Mouse (Mus musculus) neural tube, embryonic 11.5 days (tissue): ENCODE measurements around the gene Gstp3. TPM values are rescaled to one million over a fixed set of nuclear protein-coding genes. Genes with fewer than 3 reads are reported as not detected.
A peak's percentile ranks its signal among the peaks of the same experiment; 100 is the strongest.
"Not testable (repeated sequence)": the region's sequence is repeated elsewhere in the genome, so short reads cannot be mapped to it uniquely, and the experiment has no call there.

Experiments used
- ATAC-seq: fragments of 200-750 bp; cut with Nextera tagmentation; 2 replicates; pipeline ENCODE4 v1.8.0; 2017; ENCODE audit warnings: moderate number of reproducible peaks, mild to moderate bottlenecking, moderate TSS enrichment, moderate library complexity; ENCODE audit not compliant: insufficient read depth, low FRiP score, low TSS enrichment
- DNase-seq: peaks from one replicate; pipeline ENCODE4 v3.0.0-alpha.2; 2015; ENCODE audit warnings: low spot score
- H3K27ac ChIP-seq: fragments of 300-500 bp; sonication (generic); 2 replicates; pipeline ENCODE4 v1.5.1; 2014; ENCODE audit warnings: low read depth, mild to moderate bottlenecking, low read length
- H3K27me3 ChIP-seq: fragments of 300-500 bp; sonication (generic); 2 replicates; pipeline ENCODE4 v1.6.1; 2014; ENCODE audit warnings: mild to moderate bottlenecking, low read length, mixed read lengths; ENCODE audit not compliant: control insufficient read depth, insufficient read depth
- H3K36me3 ChIP-seq: fragments of 300-500 bp; sonication (generic); 2 replicates; pipeline ENCODE4 v1.6.1; 2014; ENCODE audit warnings: mild to moderate bottlenecking, low read length, moderate library complexity, mixed read lengths; ENCODE audit not compliant: control insufficient read depth, insufficient read depth
- H3K4me1 ChIP-seq: fragments of 300-500 bp; sonication (generic); 2 replicates; pipeline ENCODE4 v1.6.1; 2014; ENCODE audit warnings: low read length, mixed read lengths; ENCODE audit not compliant: control insufficient read depth, insufficient read depth
- H3K4me2 ChIP-seq: fragments of 300-500 bp; sonication (generic); 2 replicates; pipeline ENCODE4 v1.6.1; 2014; ENCODE audit warnings: low read depth, mild to moderate bottlenecking, moderate library complexity
- H3K4me3 ChIP-seq: fragments of 300-500 bp; sonication (generic); 2 replicates; pipeline ENCODE4 v1.5.1; 2014; ENCODE audit warnings: low read depth, low read length
- H3K9ac ChIP-seq: fragments of 300-500 bp; sonication (generic); 2 replicates; pipeline ENCODE4 v1.6.1; 2014; ENCODE audit warnings: mild to moderate bottlenecking, low read length
- H3K9me3 ChIP-seq: fragments of 300-500 bp; sonication (generic); 2 replicates; pipeline ENCODE4 v1.6.1; 2016; ENCODE audit warnings: low read length; ENCODE audit not compliant: control insufficient read depth
- WGBS: fragments of 180-500 bp; shearing (Covaris S2); extraction: QIAGEN DNeasy Blood & Tissue Kit; methylation state at CpG from one replicate; pipeline ENCODE4 v1.1.7; 2014; 5-methylcytosine and 5-hydroxymethylcytosine counted together
- polyA plus RNA-seq: library from polyadenylated mRNA; unstranded; fragments of >200 nt; fragmentation: Nextera tagmentation; extraction: Ambion mirVana; gene quantifications from 2 replicates; pipeline ENCODE4 v1.2.1, GENCODE M21; 2014

Gstp3 gene
- polyA plus RNA-seq, 1 experiment from 2014 or later, result not detected

DNA sequence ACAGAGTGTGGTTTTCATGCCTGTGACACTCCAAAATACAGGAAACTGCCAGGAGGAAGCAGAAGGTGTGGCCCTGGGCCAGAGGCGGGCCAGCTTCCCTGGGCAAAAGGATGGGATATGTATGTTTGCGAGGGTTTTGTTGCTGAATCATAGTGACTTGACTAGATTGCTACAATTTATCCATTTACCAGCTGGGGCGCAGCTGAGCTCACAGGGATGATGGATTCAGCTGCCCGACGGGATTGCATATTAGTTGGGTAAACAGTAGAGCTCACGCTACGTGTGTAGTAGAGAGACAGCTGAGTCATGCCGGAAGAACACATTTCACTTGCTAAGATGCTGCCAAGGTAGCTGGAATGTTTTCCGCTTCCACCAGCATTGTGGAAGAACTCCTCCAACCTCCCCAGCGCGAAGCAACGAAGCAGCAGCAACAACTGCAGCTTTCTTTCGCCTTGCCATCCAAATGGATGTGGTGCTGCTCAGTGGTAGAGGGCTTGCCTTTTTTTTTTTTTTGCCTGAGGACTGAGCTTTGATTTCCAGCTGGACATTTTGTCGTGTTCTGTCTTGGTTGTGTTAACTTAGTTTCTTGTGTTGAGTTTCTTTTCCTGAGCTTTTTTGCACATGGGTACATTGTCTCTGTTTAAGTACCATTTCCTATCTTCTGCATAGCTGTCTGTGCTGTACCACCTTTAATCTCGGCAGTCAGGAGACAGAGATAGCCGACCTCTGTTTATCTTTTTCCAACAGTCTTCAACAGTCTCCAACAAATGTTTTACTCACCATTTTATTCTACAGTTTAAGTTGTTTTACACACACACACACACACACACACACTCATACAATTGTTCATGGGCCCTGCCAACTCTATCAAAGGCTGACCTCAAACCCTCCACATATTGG is 13.2 kb downstream of the Gstp3 start, which contains the start of gene Gstp2:
Gene Gstp2, minus strand, starts transcription at position 58 of the 900 bp plus-strand sequence.
- peak; percentile 50 for DNase-seq
- Histone ChIP-seq H3K4me1 (no peaks in the 10 kb centered on the region), H3K4me2 (no peak within 1 kb of the TSS), H3K27ac (no peak within 1 kb of the TSS), H3K9ac (no peak within 1 kb of the TSS), H3K4me3 (no peak within 1 kb of the TSS), H3K27me3 (no peaks in the 10 kb centered on the region), H3K9me3 (no peaks in the 10 kb centered on the region), H3K36me3 (no peaks in the 10 kb centered on the region)
- WGBS, result 62% methylated on average over 16 of the region's 16 CpGs
- no peak for ATAC-seq

DNA sequence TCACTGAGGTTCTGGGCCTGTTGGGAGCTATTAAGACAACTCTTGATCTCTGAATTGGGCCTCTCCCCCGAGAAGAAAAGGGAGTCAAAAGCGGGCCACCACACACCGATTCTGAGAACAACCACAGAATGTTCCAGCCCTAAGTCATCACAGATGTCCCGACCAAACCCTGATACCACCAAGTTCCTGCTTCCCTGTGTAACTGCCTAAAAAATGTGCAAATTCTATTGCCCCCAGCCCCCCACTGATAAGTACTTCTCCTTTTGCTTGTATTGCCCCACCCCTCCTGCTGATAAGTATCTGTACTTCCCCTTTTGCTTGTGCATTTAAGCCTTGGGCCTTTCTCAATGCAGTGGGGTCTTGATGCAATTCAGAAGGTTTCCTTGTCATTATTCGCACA is 15.3 kb downstream of the Gstp3 start:
- H3K4me1 ChIP-seq, H3K27me3 ChIP-seq, H3K9ac ChIP-seq, H3K36me3 ChIP-seq, DNase-seq, H3K4me3 ChIP-seq, H3K4me2 ChIP-seq, H3K9me3 ChIP-seq, ATAC-seq, H3K27ac ChIP-seq: not testable (repeated sequence)
- WGBS, result 89% methylated on average over 5 of the region's 5 CpGs

DNA sequence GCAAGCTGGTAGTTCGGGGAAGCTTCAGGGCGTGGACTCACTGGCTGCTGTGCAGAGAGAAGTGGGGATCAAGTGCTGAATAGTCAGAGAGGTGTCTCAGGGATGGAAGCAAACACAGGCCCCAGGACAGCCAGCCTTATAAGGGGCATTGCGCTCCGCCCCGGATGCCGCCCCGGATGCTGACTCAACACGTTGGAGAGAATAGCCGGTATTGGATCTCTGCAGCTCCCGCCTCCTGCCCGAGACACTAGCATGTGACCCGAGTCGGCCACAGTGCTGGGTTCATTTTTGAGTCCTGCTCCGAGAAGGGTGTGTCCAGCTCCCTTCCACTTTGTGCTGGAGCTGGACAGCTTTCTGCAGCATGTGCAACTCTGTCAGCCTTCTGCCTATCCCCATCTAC is 17.2 kb downstream of the Gstp3 start:
- Histone ChIP-seq H3K4me3 (no peak overlapping the region), H3K4me2 (no peak overlapping the region), H3K9ac (no peak overlapping the region), H3K27me3 (no peaks in the 10 kb centered on the region), H3K36me3 (no peaks in the 10 kb centered on the region), H3K4me1 (no peaks in the 10 kb centered on the region), H3K9me3 (no peaks in the 10 kb centered on the region), H3K27ac (no peak overlapping the region)
- WGBS, result 85% methylated on average over 14 of the region's 14 CpGs
- DNase-seq (no peak), ATAC-seq (no peak)

DNA sequence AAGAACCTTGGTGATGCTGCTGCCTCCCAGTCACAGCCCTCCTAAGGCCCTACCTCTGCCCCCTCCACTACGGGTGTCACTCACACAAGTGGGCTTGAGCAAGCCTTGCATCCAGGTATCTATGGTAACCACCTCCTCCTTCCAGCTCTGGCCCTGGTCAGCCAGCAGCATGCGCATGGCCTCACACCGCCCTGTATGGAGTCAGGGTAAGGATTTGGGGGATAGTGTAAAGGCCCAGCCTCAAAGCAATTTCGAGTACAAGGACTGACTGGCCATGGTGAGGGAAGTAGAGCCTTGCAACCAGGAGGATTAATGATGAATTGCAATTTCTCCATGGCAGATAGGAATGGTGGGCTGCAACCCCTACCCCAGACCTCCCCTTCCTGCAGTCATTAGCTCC is 17.9 kb downstream of the Gstp3 start:
- not testable (repeated sequence) for DNase-seq, ATAC-seq, H3K27ac ChIP-seq, H3K9ac ChIP-seq, H3K27me3 ChIP-seq, H3K9me3 ChIP-seq, H3K4me3 ChIP-seq, H3K4me2 ChIP-seq, H3K36me3 ChIP-seq, H3K4me1 ChIP-seq
- WGBS, result 89% methylated on average over 3 of the region's 4 CpGs

DNA sequence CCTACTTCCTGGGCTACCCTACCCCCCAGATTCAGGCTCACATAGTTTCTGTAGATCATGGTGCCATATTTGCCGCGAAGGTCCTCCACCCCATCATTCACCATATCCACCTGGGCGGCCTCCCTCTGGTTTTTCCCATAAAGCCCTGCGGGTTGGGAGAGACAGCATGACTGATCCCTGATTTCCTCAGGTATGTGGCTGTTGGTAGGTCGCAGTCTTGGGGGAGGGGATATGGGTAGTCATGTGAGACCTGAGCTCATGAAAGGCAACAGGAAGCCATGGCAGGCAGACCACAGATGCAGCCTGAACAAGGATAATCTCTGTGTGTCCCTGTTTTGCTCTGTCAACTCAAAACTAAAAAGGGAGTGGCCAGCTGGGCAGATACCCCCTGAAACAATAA is 18.4 kb downstream of the Gstp3 start:
- not testable (repeated sequence) for DNase-seq, H3K27me3 ChIP-seq, H3K36me3 ChIP-seq, H3K4me3 ChIP-seq, H3K9me3 ChIP-seq, ATAC-seq, H3K4me1 ChIP-seq, H3K27ac ChIP-seq, H3K9ac ChIP-seq, H3K4me2 ChIP-seq
- 88% methylated on average over 5 of the region's 5 CpGs for WGBS

DNA sequence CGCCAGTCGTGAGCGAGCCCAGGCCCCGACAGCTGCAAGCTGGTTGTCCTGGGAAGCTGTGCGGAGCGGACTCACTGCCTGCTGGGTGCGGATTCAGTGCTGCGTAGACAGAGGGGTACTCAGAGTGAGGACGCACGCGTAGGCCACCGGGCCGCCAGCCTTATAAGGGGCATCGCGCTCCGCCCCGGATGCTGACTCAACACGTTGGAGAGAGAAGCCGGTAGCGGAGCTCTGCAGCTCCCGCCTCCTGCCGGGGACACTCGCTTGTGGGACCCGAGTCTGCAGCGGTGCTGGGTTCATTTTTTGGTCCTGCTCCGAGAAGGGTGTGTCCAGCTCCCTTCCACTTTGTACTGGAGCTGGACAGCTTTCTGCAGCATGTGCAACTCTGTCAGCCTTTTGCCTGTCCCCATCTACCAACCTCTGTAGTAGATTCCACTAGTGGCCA is 21.6 kb downstream of the Gstp3 start, which contains the start of gene Gstp1:
Gene Gstp1, minus strand, starts transcription at position 198 of the 445 bp plus-strand sequence.
- H3K9ac ChIP-seq, result peak within 1 kb of the TSS; percentile 74

DNA sequence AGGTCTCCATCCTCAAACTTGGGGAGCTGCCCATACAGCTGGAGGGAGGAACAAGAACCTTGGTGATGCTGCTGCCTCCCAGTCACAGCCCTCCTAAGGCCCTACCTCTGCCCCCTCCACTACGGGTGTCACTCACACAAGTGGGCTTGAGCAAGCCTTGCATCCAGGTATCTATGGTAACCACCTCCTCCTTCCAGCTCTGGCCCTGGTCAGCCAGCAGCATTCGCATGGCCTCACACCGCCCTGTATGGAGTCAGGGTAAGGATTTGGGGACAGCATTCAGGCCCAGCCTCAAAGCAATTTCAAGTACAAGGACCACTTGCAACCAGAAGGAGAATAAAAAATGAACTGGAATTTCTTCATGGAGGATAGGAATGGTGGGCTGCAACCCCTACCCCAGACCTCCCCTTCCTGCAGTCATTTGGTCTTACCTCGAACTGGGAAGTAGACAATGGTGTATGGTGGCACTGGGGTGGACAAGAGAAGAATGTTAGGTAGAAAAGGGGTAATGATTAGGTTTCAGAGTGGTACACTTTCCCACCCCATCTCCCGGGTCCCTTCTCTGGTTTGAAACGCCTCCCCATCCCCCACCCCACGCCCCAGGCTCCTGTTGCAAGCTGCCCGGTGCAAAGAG is 22.1 kb downstream of the Gstp3 start:
- H3K9ac ChIP-seq, result peak overlapping the region; percentile 74
- H3K4me3 ChIP-seq, result peak overlapping the region; percentile 51
- not testable (repeated sequence) for ATAC-seq, DNase-seq, H3K9me3 ChIP-seq, H3K27me3 ChIP-seq, H3K4me1 ChIP-seq, H3K36me3 ChIP-seq
- H3K27ac ChIP-seq, result 0 out of 2 replicates have a peak overlapping the region, but pooled peaks have one; percentile 1
- 32% methylated on average over 6 of the region's 8 CpGs for WGBS
- H3K4me2 ChIP-seq, result peak overlapping the region; percentile 57

More for the DNA sequence above, 21.6 kb downstream of the Gstp3 start, which contains the start of gene Gstp1:
- no peaks in the 10 kb centered on the region for H3K4me1 ChIP-seq
- peak within 1 kb of the TSS; percentile 57 for H3K4me2 ChIP-seq
- DNase-seq (peak; percentile 84), ATAC-seq (peak; percentile 61)
- H3K36me3 ChIP-seq, result no peaks in the 10 kb centered on the region
- peak within 1 kb of the TSS; percentile 1; the same call in 1 of the 2 replicates for H3K27ac ChIP-seq
- H3K4me3 ChIP-seq, result peak within 1 kb of the TSS; percentile 51
- under 1% methylated on average over 26 of the region's 26 CpGs for WGBS
- no peaks in the 10 kb centered on the region for H3K27me3 ChIP-seq
- H3K9me3 ChIP-seq, result no peaks in the 10 kb centered on the region

DNA sequence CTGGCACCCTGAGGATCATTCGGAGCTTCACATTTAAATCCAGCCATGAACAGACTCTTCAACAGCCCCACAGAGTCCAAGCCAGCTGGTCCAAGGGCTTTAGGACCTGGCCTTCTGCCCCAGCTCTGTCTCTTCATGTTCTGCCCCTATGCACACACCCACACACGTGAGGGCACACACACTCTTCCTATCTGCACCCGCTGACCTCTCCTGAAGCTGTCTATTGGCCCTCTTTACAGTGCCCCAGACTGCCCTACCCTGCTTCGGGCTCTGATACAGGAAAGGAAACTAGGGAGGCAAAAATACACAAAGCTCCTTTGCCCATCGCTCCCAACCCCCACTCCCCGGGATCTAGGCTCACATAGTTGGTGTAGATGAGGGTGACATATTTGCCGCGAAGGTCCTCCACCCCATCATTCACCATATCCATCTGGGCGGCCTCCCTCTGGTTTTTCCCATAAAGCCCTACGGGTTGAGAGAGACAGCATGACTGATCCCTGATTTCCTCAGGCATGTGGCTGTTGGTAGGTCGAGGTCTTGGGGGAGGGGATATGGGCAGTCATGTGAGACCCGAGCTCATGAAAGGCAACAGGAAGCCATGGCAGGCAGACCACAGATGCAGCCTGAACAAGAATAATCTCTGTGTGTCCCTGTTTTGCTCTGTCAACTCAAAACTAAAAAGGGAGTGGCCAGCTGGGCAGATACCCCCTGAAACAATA is 22.9 kb downstream of the Gstp3 start:
- ATAC-seq (no peak), DNase-seq (peak; percentile 31)
- H3K9ac ChIP-seq, result no peak overlapping the region
- H3K27ac ChIP-seq, result no peak overlapping the region
- WGBS, result 78% methylated on average over 12 of the region's 12 CpGs
- H3K9me3 ChIP-seq, result no peaks in the 10 kb centered on the region
- no peaks in the 10 kb centered on the region for H3K36me3 ChIP-seq
- H3K4me3 ChIP-seq, result no peak overlapping the region
- no peaks in the 10 kb centered on the region for H3K4me1 ChIP-seq
- no peak overlapping the region for H3K4me2 ChIP-seq
- no peaks in the 10 kb centered on the region for H3K27me3 ChIP-seq
